Mouse (Mus musculus) spleen, adult 2 months (tissue): ENCODE measurements around the gene Faap20. TPM values are rescaled to one million over a fixed set of nuclear protein-coding genes. Genes with fewer than 3 reads are reported as not detected.

ENCODE experiments used
- DNase-seq, 2 experiments: peaks; one replicate each; pipeline versions ENCODE4 v3.0.0 to v3.0.0-alpha.2; 2012 to 2021; ENCODE audit warnings: low spot score in 2 of 2, low read depth in 1 of 2
- H3K27ac ChIP-seq: fragments of 200-500 bp; 2 replicates; pipeline ENCODE4 v1.5.1; 2012; ENCODE audit warnings: low read length, inconsistent platforms; ENCODE audit not compliant: insufficient read depth
- H3K27me3 ChIP-seq: fragments of 200-500 bp; 2 replicates; pipeline ENCODE4 v1.6.1; 2012; ENCODE audit warnings: mild to moderate bottlenecking, moderate library complexity, low read length, inconsistent platforms; ENCODE audit not compliant: control insufficient read depth, insufficient read depth
- H3K36me3 ChIP-seq: fragments of 200-500 bp; 2 replicates; pipeline ENCODE4 v1.6.1; 2012; ENCODE audit warnings: mild to moderate bottlenecking, low read length, inconsistent platforms; ENCODE audit not compliant: control insufficient read depth, insufficient read depth
- H3K4me1 ChIP-seq: fragments of 200-500 bp; 2 replicates; pipeline ENCODE4 v1.6.1; 2011; ENCODE audit warnings: inconsistent platforms; ENCODE audit not compliant: control insufficient read depth, insufficient read depth, insufficient read length
- H3K4me3 ChIP-seq: fragments of 200-500 bp; 2 replicates; pipeline ENCODE4 v1.5.1; 2011; ENCODE audit warnings: mild to moderate bottlenecking, inconsistent platforms; ENCODE audit not compliant: insufficient read depth, insufficient read length; ENCODE audit errors: extremely low read depth
- CTCF ChIP-seq: fragments of 200-500 bp; IDR thresholded peaks from 2 replicates; pipeline ENCODE4 v1.5.1; 2011; ENCODE audit warnings: mild to moderate bottlenecking, inconsistent platforms; ENCODE audit not compliant: insufficient read depth, insufficient read length, insufficient replicate concordance; ENCODE audit errors: extremely low read depth
- POLR2A ChIP-seq: fragments of 200-500 bp; IDR thresholded peaks from 2 replicates; pipeline ENCODE4 v1.6.1; 2011; ENCODE audit warnings: low read depth, low read length, inconsistent platforms
- WGBS: fragments of 180-500 bp; shearing (Covaris S2); methylation state at CpG from one replicate; pipeline ENCODE4 v1.1.7; 2018; 5-methylcytosine and 5-hydroxymethylcytosine counted together
- polyA plus RNA-seq: library from polyadenylated mRNA; depleted of rRNA; stranded (reverse); fragments of >200 nt; gene quantifications from 2 replicates; pipeline ENCODE4 v1.2.3, GENCODE M21; 2012

Faap20 gene
- polyA plus RNA-seq, 1 experiment: 43.2 TPM

DNA sequence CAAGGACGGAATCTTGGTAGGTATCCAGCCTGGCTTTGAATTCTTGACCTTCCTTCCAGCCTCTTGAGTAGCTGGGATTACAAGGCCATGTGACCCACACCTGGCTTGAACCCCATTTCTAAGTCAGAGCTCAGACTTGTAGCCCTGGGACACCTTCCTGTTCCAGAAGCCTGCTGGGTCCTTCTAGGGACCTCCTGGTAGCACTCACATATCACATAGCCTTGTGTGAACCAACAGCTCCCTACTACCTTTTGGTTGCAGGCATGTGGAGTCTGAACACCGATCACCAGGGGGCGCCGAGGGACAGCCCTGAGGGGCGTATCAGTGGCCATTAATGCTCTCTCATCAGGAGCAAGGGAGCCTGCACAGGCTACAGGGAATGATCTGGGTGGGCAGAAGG is 18.8 kb downstream of the Faap20 start:
- TF ChIP-seq POLR2A (no peak), CTCF (peak; percentile 22; the same call in 1 of the 2 replicates)
- Histone ChIP-seq H3K4me3 (no peak overlapping the region), H3K27me3 (no peaks in the 10 kb centered on the region), H3K4me1 (no peaks in the 10 kb centered on the region), H3K27ac (no peak overlapping the region), H3K36me3 (no peaks in the 10 kb centered on the region)
- 23% methylated on average over 5 of the region's 5 CpGs for WGBS
- peak in 1 of 2 experiments; percentile 29 for DNase-seq

GRCm38 (mm10) chr4:155274451-155274850 is 24.8 kb downstream of the Faap20 start:
- Histone ChIP-seq H3K36me3 (no peaks in the 10 kb centered on the region), H3K4me3 (no peak overlapping the region), H3K4me1 (no peaks in the 10 kb centered on the region), H3K27me3 (no peaks in the 10 kb centered on the region), H3K27ac (no peak overlapping the region)
- no peak for DNase-seq
- no peak for TF ChIP-seq POLR2A
- no peak for TF ChIP-seq CTCF
- WGBS: 71% methylated on average over 5 of the region's 5 CpGs

- H3K27me3 ChIP-seq: no peaks in the 10 kb centered on the region
- WGBS: 66% methylated on average over 3 of the region's 3 CpGs
Observed at GRCm38 (mm10) chr4:155274851-155275250, 25.2 kb downstream of the Faap20 start.

DNA sequence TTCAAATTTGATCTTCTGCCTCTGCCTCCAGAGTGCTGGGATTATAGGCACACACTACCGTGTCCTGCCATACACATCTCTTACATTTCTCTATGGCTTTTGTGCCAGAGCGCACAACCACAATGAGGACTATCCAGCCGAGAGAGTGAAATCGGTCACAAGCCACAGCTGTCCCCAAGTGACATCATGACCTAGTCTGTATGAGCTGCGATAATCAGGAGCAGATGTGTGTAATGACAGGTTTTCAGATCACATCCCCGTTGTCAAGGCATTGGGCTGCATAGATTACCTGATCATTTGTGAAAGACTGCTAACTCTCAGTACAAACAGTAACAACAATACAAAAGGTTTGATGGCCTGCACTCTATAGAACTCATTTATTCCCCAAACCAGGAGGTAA is 28.4 kb downstream of the Faap20 start:
- WGBS: 84% methylated on average over 6 of the region's 6 CpGs
- no peak for DNase-seq

More at GRCm38 (mm10) chr4:155274851-155275250, 25.2 kb downstream of the Faap20 start:
- H3K36me3 ChIP-seq: no peaks in the 10 kb centered on the region
- H3K4me3 ChIP-seq: no peak overlapping the region
- DNase-seq: no peak
- TF ChIP-seq CTCF (no peak), POLR2A (no peak)
- no peaks in the 10 kb centered on the region for H3K4me1 ChIP-seq
- H3K27ac ChIP-seq: no peak overlapping the region

GRCm38 (mm10) chr4:155279054-155279453 is 29.5 kb downstream of the Faap20 start:
- Histone ChIP-seq H3K27ac (no peak overlapping the region), H3K27me3 (no peaks in the 10 kb centered on the region), H3K4me1 (no peaks in the 10 kb centered on the region), H3K36me3 (no peaks in the 10 kb centered on the region), H3K4me3 (no peak overlapping the region)
- no peak for DNase-seq
- WGBS: 82% methylated on average over 8 of the region's 8 CpGs
- no peak for TF ChIP-seq POLR2A
- TF ChIP-seq CTCF: no peak

More for the DNA sequence above, 28.4 kb downstream of the Faap20 start:
- H3K36me3 ChIP-seq: no peaks in the 10 kb centered on the region
- H3K4me3 ChIP-seq: no peak overlapping the region
- H3K27ac ChIP-seq: no peak overlapping the region
- no peak for TF ChIP-seq POLR2A
- no peak for TF ChIP-seq CTCF
- no peaks in the 10 kb centered on the region for H3K4me1 ChIP-seq
- H3K27me3 ChIP-seq: no peaks in the 10 kb centered on the region

- H3K4me3 ChIP-seq: no peak overlapping the region
- no peak overlapping the region for H3K27ac ChIP-seq
Observed at GRCm38 (mm10) chr4:155279926-155280767, 30.5 kb downstream of the Faap20 start.

GRCm38 (mm10) chr4:155280768-155281121 is 31.1 kb downstream of the Faap20 start:
- Histone ChIP-seq H3K4me1 (no peaks in the 10 kb centered on the region), H3K27ac (no peak overlapping the region), H3K4me3 (no peak overlapping the region), H3K36me3 (no peaks in the 10 kb centered on the region), H3K27me3 (no peaks in the 10 kb centered on the region)
- WGBS: 70% methylated on average over 1 of the region's 1 CpGs
- DNase-seq: no peak
- TF ChIP-seq POLR2A (no peak), CTCF (no peak)

More at GRCm38 (mm10) chr4:155279926-155280767, 30.5 kb downstream of the Faap20 start:
- WGBS: 51% methylated on average over 16 of the region's 16 CpGs
- no peak for DNase-seq
- Histone ChIP-seq H3K36me3 (no peaks in the 10 kb centered on the region), H3K27me3 (no peaks in the 10 kb centered on the region), H3K4me1 (no peaks in the 10 kb centered on the region)
- TF ChIP-seq POLR2A (no peak), CTCF (no peak)
